Mouse (Mus musculus): ENCODE data around the gene Tmco3. TPM values are rescaled to one million over a fixed set of nuclear protein-coding genes. Genes with fewer than 3 reads are reported as not detected.

Gene Tmco3
- total and polyA plus RNA-seq, 3 experiments: 11.8 to 20.3 TPM; not detected in 1

DNA sequence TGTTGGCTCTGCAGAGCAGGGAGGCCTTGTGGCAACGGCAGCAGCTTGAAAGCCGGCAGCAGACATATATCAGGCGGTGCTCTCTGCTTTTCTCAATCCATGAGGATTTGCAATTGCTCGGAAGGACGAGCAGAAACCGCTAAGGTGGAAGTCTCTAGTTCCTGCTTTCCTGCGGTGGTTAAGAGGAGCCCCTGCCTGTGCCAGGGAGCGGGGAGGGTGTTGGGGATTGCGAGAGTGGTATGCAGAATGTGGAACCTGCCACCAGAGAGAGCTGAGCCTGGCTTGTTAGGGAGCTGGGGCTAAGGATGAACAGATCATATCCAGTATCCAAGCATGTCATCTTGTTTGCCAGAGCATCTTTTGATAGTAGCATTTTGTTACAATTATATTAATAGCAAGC is 18.9 kb downstream of the Tmco3 start:
- Histone ChIP-seq H3K79me2 (ENCODE audit: control insufficient read depth, insufficient read depth, low read length, poor library complexity) (no peaks in the 10 kb centered on the region), H3K9me3 (replicated peaks; ENCODE audit: insufficient read depth, low read length) (no peaks in the 10 kb centered on the region), H3K27ac (ENCODE audit: control insufficient read depth, low read depth, low read length) (no peak overlapping the region), H3K27me3 (ENCODE audit: control insufficient read depth in 1 of 2, insufficient read depth in 2 of 2, low read length in 2 of 2) (no peaks in the 10 kb centered on the region), H3K4me3 (ENCODE audit: control insufficient read depth in 1 of 2, insufficient read depth in 1 of 2, low read depth in 2 of 2, low read length in 2 of 2) (no peak overlapping the region), H3K4me1 (ENCODE audit: control insufficient read depth in 1 of 2, insufficient read depth in 2 of 2, low read length in 2 of 2) (no peaks in the 10 kb centered on the region), H3K36me3 (ENCODE audit: control insufficient read depth in 1 of 2, insufficient read depth in 2 of 2, low read length in 2 of 2) (no peaks in the 10 kb centered on the region; a peak in 1 of 4 replicates), H3K9ac (ENCODE audit: control insufficient read depth, low read depth, low read length, poor library complexity, severe bottlenecking) (no peak overlapping the region)
- TF ChIP-seq POLR2A (IDR thresholded peaks at IDR 0.05; ENCODE audit: control insufficient read depth in 1 of 2, insufficient read depth in 1 of 2, low read depth in 1 of 2, low read length in 2 of 2, poor library complexity in 1 of 2) (no peak), UBTF (IDR thresholded peaks at IDR 0.05; ENCODE audit: borderline replicate concordance, insufficient read depth, low read depth, low read length) (no peak), MAX (IDR thresholded peaks at IDR 0.05; ENCODE audit: low read length) (no peak), RAD21 (IDR thresholded peaks at IDR 0.05; ENCODE audit: low read depth, low read length) (no peak), NRF1 (IDR thresholded peaks at IDR 0.05; ENCODE audit: insufficient read depth, low read depth, low read length, poor library complexity, severe bottlenecking) (no peak), SMC3 (IDR thresholded peaks at IDR 0.05; ENCODE audit: low read depth, low read length) (no peak), EP300 (IDR thresholded peaks at IDR 0.05; ENCODE audit: low read depth in 1 of 2, low read length in 2 of 2) (no peak), MAFK (IDR thresholded peaks at IDR 0.05; ENCODE audit: borderline replicate concordance, low read depth, low read length) (no peak), E2F4 (IDR thresholded peaks at IDR 0.05; ENCODE audit: borderline replicate concordance, low read depth, low read length) (no peak), CTCF (IDR thresholded peaks at IDR 0.05 in 2 of 3, conservative IDR thresholded peaks at IDR 0.05 in 1 of 3; ENCODE audit: control insufficient read depth in 1 of 3, insufficient read depth in 1 of 3, low read depth in 2 of 3, low read length in 3 of 3, poor library complexity in 1 of 3, severe bottlenecking in 1 of 3) (no peak), POLR2AphosphoS2 (IDR thresholded peaks at IDR 0.05; ENCODE audit: low read length) (no peak), GABPA (IDR thresholded peaks at IDR 0.05; ENCODE audit: low read depth, low read length) (no peak), JUND (IDR thresholded peaks at IDR 0.05; ENCODE audit: low read depth, low read length) (no peak), ZMIZ1 (IDR thresholded peaks at IDR 0.05; ENCODE audit: low read depth, low read length) (no peak), ZNF384 (IDR thresholded peaks at IDR 0.05; ENCODE audit: low read depth, low read length) (no peak), ETS1 (IDR thresholded peaks at IDR 0.05; ENCODE audit: low read depth, low read length) (no peak), MEF2A (IDR thresholded peaks at IDR 0.05; ENCODE audit: extremely low read depth, insufficient replicate concordance, low read depth, low read length, poor library complexity, severe bottlenecking) (no peak), ZKSCAN1 (IDR thresholded peaks at IDR 0.05; ENCODE audit: low read depth, low read length) (no peak)
- DNase-seq (ENCODE audit: low read depth, low spot score): no peak

DNA sequence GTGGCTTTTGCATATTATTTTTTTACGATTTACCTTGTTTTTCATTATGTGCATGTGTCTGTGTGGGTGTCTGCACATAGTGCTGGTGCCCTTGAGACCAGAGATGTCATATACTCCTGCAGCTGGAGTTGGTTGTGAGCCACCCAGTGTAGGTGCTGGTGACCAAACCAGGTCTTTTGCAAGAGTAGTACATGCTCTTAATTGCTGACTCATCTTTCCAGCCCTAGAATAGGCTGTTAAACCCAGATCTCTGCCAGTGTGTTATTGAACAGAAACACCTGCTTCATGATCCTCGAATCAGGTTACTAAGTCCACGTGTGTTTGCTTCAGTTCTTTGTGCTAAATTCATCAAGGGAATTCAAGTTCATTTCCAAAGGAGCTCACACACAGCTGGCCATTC is 26.9 kb downstream of the Tmco3 start:
- Histone ChIP-seq H3K27me3 (ENCODE audit: control insufficient read depth in 1 of 2, insufficient read depth in 2 of 2, low read length in 2 of 2) (no peaks in the 10 kb centered on the region), H3K4me3 (ENCODE audit: control insufficient read depth in 1 of 2, insufficient read depth in 1 of 2, low read depth in 2 of 2, low read length in 2 of 2) (no peak overlapping the region), H3K9ac (ENCODE audit: control insufficient read depth, low read depth, low read length, poor library complexity, severe bottlenecking) (no peak overlapping the region), H3K4me1 (ENCODE audit: control insufficient read depth in 1 of 2, insufficient read depth in 2 of 2, low read length in 2 of 2) (no peaks in the 10 kb centered on the region), H3K79me2 (ENCODE audit: control insufficient read depth, insufficient read depth, low read length, poor library complexity) (no peaks in the 10 kb centered on the region), H3K36me3 (ENCODE audit: control insufficient read depth in 1 of 2, insufficient read depth in 2 of 2, low read length in 2 of 2) (no peaks in the 10 kb centered on the region), H3K27ac (ENCODE audit: control insufficient read depth, low read depth, low read length) (no peak overlapping the region), H3K9me3 (replicated peaks; ENCODE audit: insufficient read depth, low read length) (no peaks in the 10 kb centered on the region)
- TF ChIP-seq KAT2A (conservative IDR thresholded peaks at IDR 0.05; ENCODE audit: low read depth, low read length) (no peak), RCOR1 (IDR thresholded peaks at IDR 0.05; ENCODE audit: low read depth, low read length) (no peak), CTCF (IDR thresholded peaks at IDR 0.05 in 2 of 3, conservative IDR thresholded peaks at IDR 0.05 in 1 of 3; ENCODE audit: control insufficient read depth in 1 of 3, insufficient read depth in 1 of 3, low read depth in 2 of 3, low read length in 3 of 3, poor library complexity in 1 of 3, severe bottlenecking in 1 of 3) (no peak), HCFC1 (IDR thresholded peaks at IDR 0.05; ENCODE audit: low read depth, low read length) (no peak), GATA1 (IDR thresholded peaks at IDR 0.05; ENCODE audit: low read depth, low read length) (no peak), MYB (IDR thresholded peaks at IDR 0.05; ENCODE audit: low read depth, low read length) (no peak), JUND (IDR thresholded peaks at IDR 0.05; ENCODE audit: low read depth, low read length) (no peak), MEF2A (IDR thresholded peaks at IDR 0.05; ENCODE audit: extremely low read depth, insufficient replicate concordance, low read depth, low read length, poor library complexity, severe bottlenecking) (no peak), POLR2A (IDR thresholded peaks at IDR 0.05; ENCODE audit: control insufficient read depth in 1 of 2, insufficient read depth in 1 of 2, low read depth in 1 of 2, low read length in 2 of 2, poor library complexity in 1 of 2) (no peak), ZNF384 (IDR thresholded peaks at IDR 0.05; ENCODE audit: low read depth, low read length) (no peak), ZC3H11A (IDR thresholded peaks at IDR 0.05; ENCODE audit: low read depth, low read length) (no peak), POLR2AphosphoS2 (IDR thresholded peaks at IDR 0.05; ENCODE audit: low read length) (no peak), POLR2AphosphoS5 (IDR thresholded peaks at IDR 0.05; ENCODE audit: borderline replicate concordance, low read depth, low read length) (no peak), MYC (IDR thresholded peaks at IDR 0.05; ENCODE audit: low read depth, low read length) (no peak), SIN3A (IDR thresholded peaks at IDR 0.05; ENCODE audit: low read length) (no peak), ETS1 (IDR thresholded peaks at IDR 0.05; ENCODE audit: low read depth, low read length) (no peak), BHLHE40 (IDR thresholded peaks at IDR 0.05; ENCODE audit: borderline replicate concordance, low read depth, low read length) (no peak), EP300 (IDR thresholded peaks at IDR 0.05; ENCODE audit: low read depth in 1 of 2, low read length in 2 of 2) (no peak)
- DNase-seq (ENCODE audit: low read depth, low spot score): no peak
